Mouse (Mus musculus) thymus, adult 2 months (tissue): ENCODE data around the gene Ak7.

Source experiments
- CTCF ChIP-seq: fragments of 200-500 bp; IDR thresholded peaks from 2 replicates; pipeline ENCODE4 v1.5.1; 2012; ENCODE audit warnings: mild to moderate bottlenecking, control low read depth, low read length, moderate library complexity, borderline replicate concordance; ENCODE audit not compliant: control insufficient read depth, poor library complexity, insufficient read depth; ENCODE audit errors: extremely low read depth
- POLR2A ChIP-seq: fragments of 200-500 bp; IDR thresholded peaks from 2 replicates; pipeline ENCODE4 v1.6.1; 2012; ENCODE audit warnings: mild to moderate bottlenecking, low read length, control low read depth, moderate library complexity; ENCODE audit not compliant: control insufficient read depth, poor library complexity, insufficient read depth; ENCODE audit errors: extremely low read depth

- TF ChIP-seq CTCF (no peak), POLR2A (no peak)
Measured at GRCm38 (mm10) chr12:105813957-105814356, 108.2 kb downstream of the Ak7 start.
